Mouse (Mus musculus) brain, embryonic 14.5 days (tissue): ENCODE data around the gene Susd2. TPM values are rescaled to one million over a fixed set of nuclear protein-coding genes. Genes with fewer than 3 reads are reported as not detected.
A peak's percentile ranks its signal among the peaks of the same experiment; 100 is the strongest.

Experiments used
- DNase-seq: peaks from one replicate; pipeline ENCODE4 v3.0.0-alpha.2; 2011; ENCODE audit warnings: low read depth
- CTCF ChIP-seq: fragments of 200-500 bp; IDR thresholded peaks from 2 replicates; pipeline ENCODE4 v1.5.1; 2012; ENCODE audit warnings: inconsistent platforms, mild to moderate bottlenecking, moderate library complexity, borderline replicate concordance; ENCODE audit not compliant: insufficient read depth, insufficient read length; ENCODE audit errors: extremely low read depth
- POLR2A ChIP-seq: fragments of 200-500 bp; IDR thresholded peaks from 2 replicates; pipeline ENCODE4 v1.6.1; 2012; ENCODE audit warnings: mild to moderate bottlenecking, inconsistent platforms, borderline replicate concordance; ENCODE audit not compliant: poor library complexity, insufficient read depth, insufficient read length, severe bottlenecking; ENCODE audit errors: extremely low read depth
- polyA plus RNA-seq: library from polyadenylated mRNA; depleted of rRNA; stranded (reverse); fragments of >200 nt; gene quantifications from 2 replicates; pipeline ENCODE4 v1.2.3, GENCODE M21; 2012

Susd2 gene
- polyA plus RNA-seq, 1 experiment: 4.8 TPM

- TF ChIP-seq POLR2A (no peak), CTCF (no peak)
These were observed 5.7 kb upstream of the Susd2 start for GRCm38 (mm10) chr10:75649406-75649995.

GRCm38 (mm10) chr10:75649001-75649400, 5.2 kb upstream of the Susd2 start:
- DNase-seq: no peak
- no peak for TF ChIP-seq POLR2A

More at GRCm38 (mm10) chr10:75649406-75649995, 5.7 kb upstream of the Susd2 start:
- no peak for DNase-seq

- TF ChIP-seq CTCF: no peak
- no peak for TF ChIP-seq POLR2A
- no peak for DNase-seq
These were observed 4.3 kb upstream of the Susd2 start for GRCm38 (mm10) chr10:75648091-75648490.

GRCm38 (mm10) chr10:75647362-75647761, 3.6 kb upstream of the Susd2 start:
- TF ChIP-seq CTCF (no peak), POLR2A (no peak)

GRCm38 (mm10) chr10:75646406-75646805, 2.6 kb upstream of the Susd2 start:
- no peak for DNase-seq
- no peak for TF ChIP-seq CTCF
- no peak for TF ChIP-seq POLR2A

More at GRCm38 (mm10) chr10:75647362-75647761, 3.6 kb upstream of the Susd2 start:
- peak; percentile 85 for DNase-seq

GRCm38 (mm10) chr10:75645616-75646015, 1.8 kb upstream of the Susd2 start:
- TF ChIP-seq CTCF (no peak), POLR2A (no peak)
- DNase-seq: no peak

- TF ChIP-seq POLR2A (no peak), CTCF (no peak)
- no peak for DNase-seq
These were observed 917 bp downstream of the Susd2 start for GRCm38 (mm10) chr10:75642891-75643290.

GRCm38 (mm10) chr10:75642436-75642835, 1.4 kb downstream of the Susd2 start:
- TF ChIP-seq CTCF: no peak
- TF ChIP-seq POLR2A: no peak
- DNase-seq: no peak

GRCm38 (mm10) chr10:75641721-75642222, 2.0 kb downstream of the Susd2 start:
- no peak for DNase-seq
- TF ChIP-seq POLR2A (no peak), CTCF (no peak)

- DNase-seq: no peak
- TF ChIP-seq POLR2A (no peak), CTCF (no peak)
These were observed 6.1 kb downstream of the Susd2 start for GRCm38 (mm10) chr10:75637711-75638110.

GRCm38 (mm10) chr10:75636084-75636786, 7.6 kb downstream of the Susd2 start:
- TF ChIP-seq CTCF (no peak), POLR2A (no peak)
- DNase-seq: no peak

- peak; percentile 87 for TF ChIP-seq CTCF
- no peak for TF ChIP-seq POLR2A
- peak; percentile 84 for DNase-seq
These were observed 8.1 kb downstream of the Susd2 start for GRCm38 (mm10) chr10:75635693-75636055.
